ENCODE assay signal across 9 mouse cellular contexts in genomic region chr4:117101218-117101617, GRCm38 (mm10). TPM values are rescaled to one million over a fixed set of nuclear protein-coding genes. Genes with fewer than 3 reads are reported as not detected.
A peak's percentile ranks its signal among the peaks of the same experiment; 100 is the strongest.
DNase-seq lines count a peak whose midpoint lies in the region.
"Had no signal": no experiment of that assay in that cellular context is flagged by ENCODE, and none has a peak within 500 bp of the region (broad histone marks: within the 10 kb centered on the region; RNA-seq: fewer than 3 reads in every experiment).

No protein-coding gene starts in this region.

- H3K4me1 ChIP-seq in embryonic facial prominence, embryonic 10.5 days: peaks cover 48% of the 10 kb centered on the region
- H3K4me1 ChIP-seq in limb, embryonic 10.5 days: peaks cover 34% of the 10 kb centered on the region

- H3K9me3 ChIP-seq in embryonic facial prominence, embryonic 10.5 days: no peaks in the 10 kb centered on the region
- H3K9me3 ChIP-seq in limb, embryonic 10.5 days (replicated peaks): no peaks in the 10 kb centered on the region

- WGBS in embryonic facial prominence, embryonic 10.5 days: 37% methylated on average over 7 of the region's 7 CpGs
- WGBS in limb, embryonic 10.5 days: 48% methylated on average over 7 of the region's 7 CpGs

- H3K27me3 ChIP-seq in embryonic facial prominence, embryonic 10.5 days (replicated peaks; ENCODE audit: low read depth, poor library complexity, severe bottlenecking): 0 out of 2 replicates have a peak, but pooled peaks cover 13% of the 10 kb centered on the region
- H3K27me3 ChIP-seq in limb, embryonic 10.5 days (ENCODE audit: low read depth, poor library complexity, severe bottlenecking): no peaks in the 10 kb centered on the region
- no peaks in the 10 kb centered on the region for H3K27me3 ChIP-seq in splenic B cell, adult 2 months (ENCODE audit: control insufficient read depth, insufficient read depth, low read length, poor library complexity, severe bottlenecking)

- H3K4me3 ChIP-seq in embryonic facial prominence, embryonic 10.5 days: no peak overlapping the region
- no peak overlapping the region for H3K4me3 ChIP-seq in limb, embryonic 10.5 days

- no peak overlapping the region for H3K27ac ChIP-seq in embryonic facial prominence, embryonic 10.5 days (replicated peaks)
- H3K27ac ChIP-seq in limb, embryonic 10.5 days: peak overlapping the region; percentile 32; the same call in 1 of the 2 replicates

- peak; percentile 62 for DNase-seq in adrenal gland, postnatal 14 days
- DNase-seq in adrenal gland, adult 18-20 months (ENCODE audit: low spot score in 2 of 2): no peak
- peak; percentile 57 for DNase-seq in 3T3-L1 (ENCODE audit: low read depth, low spot score)
- peak; percentile 55 for DNase-seq in embryonic facial prominence, embryonic 10.5 days (ENCODE audit: low spot score)
- no peak for DNase-seq in limb, embryonic 10.5 days (ENCODE audit: low spot score)
- DNase-seq in splenic B cell, adult 2 months (ENCODE audit: low read depth, low spot score): peak; percentile 35
- DNase-seq in gastrocnemius, postnatal 10 days: no peak
- DNase-seq in layer of hippocampus, postnatal 25 days (ENCODE audit: extremely low spot score in 1 of 2, low spot score in 1 of 2): no peak

- peaks cover 64% of the 10 kb centered on the region for H3K36me3 ChIP-seq in embryonic facial prominence, embryonic 10.5 days (replicated peaks)
- H3K36me3 ChIP-seq in limb, embryonic 10.5 days: peaks cover 50% of the 10 kb centered on the region
- no peaks in the 10 kb centered on the region for H3K36me3 ChIP-seq in splenic B cell, adult 2 months (ENCODE audit: control insufficient read depth, insufficient read depth, low read length, poor library complexity, severe bottlenecking)

RNA-seq across cellular contexts. Expression of gene Ptch2, which starts 5.3 kb away (rescaled TPM):
- 7.9 and 8.3 TPM in 2 replicates for total RNA-seq in adrenal gland, postnatal 14 days (2021)
- 1 to 10 TPM; 2.2 to 2.6 TPM for total RNA-seq in adrenal gland, adult 18-20 months (2021)
- 9.2 and 10.4 TPM in 2 replicates for polyA plus RNA-seq in embryonic facial prominence, embryonic 10.5 days (2016; fragmentation: Nextera tagmentation; extraction: Ambion mirVana)
- 8.4 and 9.0 TPM in 2 replicates for polyA plus RNA-seq in limb, embryonic 10.5 days (2016; fragmentation: Nextera tagmentation; extraction: Ambion mirVana)
- total RNA-seq in gastrocnemius, postnatal 10 days (2021): 1 to 10 TPM; 4.8 to 9.6 TPM
- 1 to 10 TPM; 1.4 to 3.0 TPM for total RNA-seq in layer of hippocampus, postnatal 25 days (2021)

RNA-seq across cellular contexts. Expression of gene Btbd19, which starts 24.3 kb away (rescaled TPM):
- total RNA-seq in adrenal gland, postnatal 14 days (2021): 6.3 and 10.2 TPM in 2 replicates
- 10 to 100 TPM in 1 of 2 experiments, 1 to 10 TPM in 1; 9.1 to 11.0 TPM for total RNA-seq in adrenal gland, adult 18-20 months (2021)
- 3.6 and 4.0 TPM in 2 replicates for polyA plus RNA-seq in embryonic facial prominence, embryonic 10.5 days (2016; fragmentation: Nextera tagmentation; extraction: Ambion mirVana)
- 5.5 and 5.9 TPM in 2 replicates for polyA plus RNA-seq in limb, embryonic 10.5 days (2016; fragmentation: Nextera tagmentation; extraction: Ambion mirVana)
- total RNA-seq in gastrocnemius, postnatal 10 days (2021): 1 to 10 TPM; 4.7 to 6.8 TPM
- 10 to 100 TPM; 10.5 to 12.1 TPM for total RNA-seq in layer of hippocampus, postnatal 25 days (2021)

RNA-seq across cellular contexts. Expression of gene Tctex1d4, which starts 25.4 kb away (rescaled TPM):
- not detected in 2 replicates for total RNA-seq in adrenal gland, postnatal 14 days (2021)
- not detected for total RNA-seq in adrenal gland, adult 18-20 months (2021)
- not detected in 2 replicates for polyA plus RNA-seq in embryonic facial prominence, embryonic 10.5 days (2016; fragmentation: Nextera tagmentation; extraction: Ambion mirVana)
- not detected in 2 replicates for polyA plus RNA-seq in limb, embryonic 10.5 days (2016; fragmentation: Nextera tagmentation; extraction: Ambion mirVana)
- total RNA-seq in gastrocnemius, postnatal 10 days (2021): not detected
- under 1 TPM; 0.27 to 0.75 TPM for total RNA-seq in layer of hippocampus, postnatal 25 days (2021)
- polyA plus RNA-seq: neural tube, embryonic 14.5 days had no signal

RNA-seq across cellular contexts. Expression of gene Plk3, which starts 32.5 kb away (rescaled TPM):
- total RNA-seq in adrenal gland, postnatal 14 days (2021): 8.4 and 19.0 TPM in 2 replicates
- 10 to 100 TPM; 14.1 to 42.2 TPM for total RNA-seq in adrenal gland, adult 18-20 months (2021)
- polyA plus RNA-seq in embryonic facial prominence, embryonic 10.5 days (2016; fragmentation: Nextera tagmentation; extraction: Ambion mirVana): 7.9 and 15.1 TPM in 2 replicates
- 2.5 and 3.5 TPM in 2 replicates for polyA plus RNA-seq in limb, embryonic 10.5 days (2016; fragmentation: Nextera tagmentation; extraction: Ambion mirVana)
- 1 to 10 TPM; 1.8 to 2.6 TPM for total RNA-seq in gastrocnemius, postnatal 10 days (2021)
- 10 to 100 TPM; 10.9 to 11.9 TPM for total RNA-seq in layer of hippocampus, postnatal 25 days (2021)

RNA-seq across cellular contexts. Expression of gene Rps8, which starts 54.8 kb away (rescaled TPM):
- 935 and 1,177 TPM in 2 replicates for total RNA-seq in adrenal gland, postnatal 14 days (2021)
- 100 to 1,000 TPM; 912 to 968 TPM for total RNA-seq in adrenal gland, adult 18-20 months (2021)
- polyA plus RNA-seq in embryonic facial prominence, embryonic 10.5 days (2016; fragmentation: Nextera tagmentation; extraction: Ambion mirVana): 897 and 923 TPM in 2 replicates
- 842 and 1,039 TPM in 2 replicates for polyA plus RNA-seq in limb, embryonic 10.5 days (2016; fragmentation: Nextera tagmentation; extraction: Ambion mirVana)
- 1,000 to 10,000 TPM; 1,007 to 1,093 TPM for total RNA-seq in gastrocnemius, postnatal 10 days (2021)
- 100 to 1,000 TPM; 437 to 521 TPM for total RNA-seq in layer of hippocampus, postnatal 25 days (2021)

Comparison
In these comparisons a context has a peak if more than half of its experiments do, and no peak if none do; other contexts are left out.
1. DNase-seq: peak in adrenal gland, postnatal 14 days (single experiment), 3T3-L1 (single experiment), embryonic facial prominence, embryonic 10.5 days (single experiment) and splenic B cell, adult 2 months (single experiment); none in adrenal gland, adult 18-20 months (0 of 2), limb, embryonic 10.5 days (single experiment), gastrocnemius, postnatal 10 days (single experiment) and layer of hippocampus, postnatal 25 days (0 of 2).